Comparison of ENCODE assay signal across 10 mouse cellular contexts in genomic region chr13:55004646-55005045, GRCm38 (mm10). TPM values are rescaled to one million over a fixed set of nuclear protein-coding genes. Genes with fewer than 3 reads are reported as not detected.
A peak's percentile ranks its signal among the peaks of the same experiment; 100 is the strongest.
DNase-seq lines count a peak whose midpoint lies in the region; ATAC-seq and TF ChIP-seq lines count a peak whose summit lies in the region.
"Had no signal": no experiment of that assay in that cellular context is flagged by ENCODE, and none has a peak within 500 bp of the region (broad histone marks: within the 10 kb centered on the region; RNA-seq: fewer than 3 reads in every experiment).

No protein-coding gene starts in this region.

- peak; percentile 25 for TF ChIP-seq CTCF in layer of hippocampus, adult 2 months (conservative IDR thresholded peaks at IDR 0.05)

- H3K4me3 ChIP-seq in embryonic facial prominence, embryonic 12.5 days, result no peak overlapping the region
- H3K4me3 ChIP-seq in embryonic facial prominence, embryonic 10.5 days, result no peak overlapping the region
- no peak overlapping the region for H3K4me3 ChIP-seq in layer of hippocampus, adult 2 months
- H3K4me3 ChIP-seq: hindbrain, embryonic 15.5 days; left cerebral cortex, adult 2 months had no signal

- no peak for DNase-seq in embryonic facial prominence, embryonic 10.5 days (ENCODE audit: low spot score)
- DNase-seq in layer of hippocampus, adult 2 months (ENCODE audit: low spot score in 2 of 2), result no peak
- DNase-seq in layer of hippocampus, adult 18-20 months (ENCODE audit: low spot score in 2 of 2), result no peak
- DNase-seq in gonadal fat pad, adult 2 months (ENCODE audit: low read depth), result peak; percentile 60
- DNase-seq in lung, postnatal 25 days (ENCODE audit: low spot score), result peak; percentile 34
- DNase-seq in spleen, postnatal 10 days (ENCODE audit: low spot score in 2 of 2), result no peak
- no peak for DNase-seq in neural tube, embryonic 10.5 days (ENCODE audit: extremely low spot score, low spot score)

- 75% methylated on average over 11 of the region's 11 CpGs for WGBS in embryonic facial prominence, embryonic 12.5 days
- WGBS in embryonic facial prominence, embryonic 10.5 days, result 78% methylated on average over 11 of the region's 11 CpGs

- H3K4me1 ChIP-seq in embryonic facial prominence, embryonic 12.5 days, result no peaks in the 10 kb centered on the region
- peaks cover 17% of the 10 kb centered on the region for H3K4me1 ChIP-seq in embryonic facial prominence, embryonic 10.5 days

- 0 out of 2 replicates have a peak, but pooled peaks cover 2% of the 10 kb centered on the region for H3K27me3 ChIP-seq in embryonic facial prominence, embryonic 12.5 days
- H3K27me3 ChIP-seq in embryonic facial prominence, embryonic 10.5 days (replicated peaks; ENCODE audit: low read depth, poor library complexity, severe bottlenecking), result peaks cover 85% of the 10 kb centered on the region

- H3K27ac ChIP-seq in embryonic facial prominence, embryonic 12.5 days, result no peak overlapping the region
- no peak overlapping the region for H3K27ac ChIP-seq in embryonic facial prominence, embryonic 10.5 days (replicated peaks)
- H3K27ac ChIP-seq in layer of hippocampus, adult 2 months, result peak overlapping the region; percentile 28
- H3K27ac ChIP-seq: hindbrain, embryonic 15.5 days; left cerebral cortex, adult 2 months had no signal

- peak; percentile 16; the same call in 1 of the 2 replicates for ATAC-seq in embryonic facial prominence, embryonic 12.5 days (ENCODE audit: insufficient number of reproducible peaks, insufficient read depth, low FRiP score, low TSS enrichment)

- no peaks in the 10 kb centered on the region for H3K9me3 ChIP-seq in embryonic facial prominence, embryonic 12.5 days
- no peaks in the 10 kb centered on the region for H3K9me3 ChIP-seq in embryonic facial prominence, embryonic 10.5 days
- H3K9me3 ChIP-seq: hindbrain, embryonic 15.5 days had no signal

- H3K4me2 ChIP-seq in embryonic facial prominence, embryonic 12.5 days (replicated peaks), result no peak overlapping the region
- H3K4me2 ChIP-seq: hindbrain, embryonic 15.5 days had no signal

- H3K36me3 ChIP-seq in embryonic facial prominence, embryonic 12.5 days, result no peaks in the 10 kb centered on the region
- no peaks in the 10 kb centered on the region for H3K36me3 ChIP-seq in embryonic facial prominence, embryonic 10.5 days (replicated peaks)

- H3K9ac ChIP-seq in embryonic facial prominence, embryonic 12.5 days, result no peak overlapping the region
- H3K9ac ChIP-seq: hindbrain, embryonic 15.5 days had no signal

RNA-seq across cellular contexts. Expression of gene Hk3, which starts 16.5 kb away (rescaled TPM):
- 0.76 and 0.93 TPM in 2 replicates for polyA plus RNA-seq in embryonic facial prominence, embryonic 12.5 days (2016; fragmentation: Nextera tagmentation; extraction: Ambion mirVana)
- polyA plus RNA-seq in embryonic facial prominence, embryonic 10.5 days (2016; fragmentation: Nextera tagmentation; extraction: Ambion mirVana), result 0.39 and 0.65 TPM in 2 replicates
- total RNA-seq in layer of hippocampus, adult 2 months (2021), result 1 to 10 TPM; 1.1 to 1.3 TPM
- total RNA-seq in layer of hippocampus, adult 18-20 months (2021), result 1 to 10 TPM in 1 of 2 experiments, under 1 TPM in 1; 0.99 to 1.1 TPM
- polyA plus RNA-seq in gonadal fat pad, adult 2 months (2012; rRNA removed), result 2.7 and 3.1 TPM in 2 replicates

RNA-seq across cellular contexts. Expression of gene Unc5a, which starts 55.4 kb away (rescaled TPM):
- polyA plus RNA-seq in embryonic facial prominence, embryonic 12.5 days (2016; fragmentation: Nextera tagmentation; extraction: Ambion mirVana), result 1.6 TPM in 2 replicates
- polyA plus RNA-seq in embryonic facial prominence, embryonic 10.5 days (2016; fragmentation: Nextera tagmentation; extraction: Ambion mirVana), result 2.1 and 2.2 TPM in 2 replicates
- 100 to 1,000 TPM; 146 to 148 TPM for total RNA-seq in layer of hippocampus, adult 2 months (2021)
- 100 to 1,000 TPM; 160 to 161 TPM for total RNA-seq in layer of hippocampus, adult 18-20 months (2021)
- polyA plus RNA-seq in gonadal fat pad, adult 2 months (2012; rRNA removed), result 9.2 and 13.9 TPM in 2 replicates

Comparison
In these comparisons a context has a peak if more than half of its experiments do, and no peak if none do; other contexts are left out.
1. DNase-seq: peak in gonadal fat pad, adult 2 months (single experiment) and lung, postnatal 25 days (single experiment); none in embryonic facial prominence, embryonic 10.5 days (single experiment), layer of hippocampus, adult 2 months (0 of 2), layer of hippocampus, adult 18-20 months (0 of 2), spleen, postnatal 10 days (0 of 2) and neural tube, embryonic 10.5 days (single experiment).